Mouse (Mus musculus): ENCODE results near the gene Txn1. TPM values are rescaled to one million over a fixed set of nuclear protein-coding genes. Genes with fewer than 3 reads are reported as not detected.

The Txn1 gene
- polyA plus RNA-seq, 1 experiment: 381 TPM

DNA sequence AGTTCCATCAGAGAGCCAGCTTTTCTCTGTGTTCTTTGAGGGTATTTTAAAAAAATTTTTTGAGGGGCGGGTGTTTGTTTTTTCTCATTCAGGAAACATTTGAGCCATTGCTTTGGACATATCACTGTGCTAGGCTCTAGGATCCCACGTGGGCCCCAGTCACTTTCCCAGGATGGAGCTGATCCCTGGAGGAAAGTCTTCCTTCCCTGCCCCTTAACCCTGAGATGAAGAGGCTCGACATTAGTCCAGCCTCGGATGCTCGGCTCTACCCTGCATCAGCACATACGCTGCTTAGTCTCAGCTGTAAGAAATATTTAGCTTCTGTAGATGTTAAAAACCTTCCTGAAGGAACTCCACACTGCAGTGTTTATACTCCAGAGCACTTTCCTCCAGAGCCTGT lies 60.3 kb downstream of the Txn1 start:
- TF ChIP-seq REST (IDR thresholded peaks at IDR 0.05; ENCODE audit: insufficient read depth, insufficient read length) (no peak), SRF (IDR thresholded peaks at IDR 0.05; ENCODE audit: control insufficient read depth, insufficient read length, low read depth) (no peak), MAX (IDR thresholded peaks at IDR 0.05; ENCODE audit: low read depth) (no peak), E2F4 (IDR thresholded peaks at IDR 0.05; ENCODE audit: insufficient read depth) (no peak), TCF12 (IDR thresholded peaks at IDR 0.05; ENCODE audit: insufficient read depth, poor library complexity, severe bottlenecking) (no peak), TCF3 (IDR thresholded peaks at IDR 0.05; ENCODE audit: insufficient read length, low read depth) (no peak), CEBPB (IDR thresholded peaks at IDR 0.05; ENCODE audit: insufficient read depth, poor library complexity, severe bottlenecking) (no peak), POLR2AphosphoS2 (IDR thresholded peaks at IDR 0.05; ENCODE audit: insufficient read length, low read depth) (no peak), MYOG (IDR thresholded peaks at IDR 0.05; ENCODE audit: control insufficient read depth in 1 of 3, insufficient read depth in 1 of 3, insufficient read length in 2 of 3, low read depth in 2 of 3) (no peak), USF1 (IDR thresholded peaks at IDR 0.05; ENCODE audit: low read depth) (no peak), POLR2A (IDR thresholded peaks at IDR 0.05; ENCODE audit: insufficient read length, low read depth) (no peak), MYOD1 (IDR thresholded peaks at IDR 0.05; ENCODE audit: control insufficient read depth in 1 of 3, insufficient read length in 2 of 3, low read depth in 2 of 3) (no peak)
- Histone ChIP-seq H3K36me3 (ENCODE audit: control insufficient read depth, insufficient read depth) (peaks cover 13% of the 10 kb centered on the region), H3K79me2 (ENCODE audit: control insufficient read depth, insufficient read depth) (peaks cover 7% of the 10 kb centered on the region), H3K4me3 (no peak overlapping the region), H3K4me2 (ENCODE audit: low read depth) (no peak overlapping the region), H3ac (ENCODE audit: control insufficient read depth, insufficient read length) (no peak overlapping the region), H3K27me3 (ENCODE audit: control insufficient read depth, insufficient read depth, insufficient read length) (no peaks in the 10 kb centered on the region)

DNA sequence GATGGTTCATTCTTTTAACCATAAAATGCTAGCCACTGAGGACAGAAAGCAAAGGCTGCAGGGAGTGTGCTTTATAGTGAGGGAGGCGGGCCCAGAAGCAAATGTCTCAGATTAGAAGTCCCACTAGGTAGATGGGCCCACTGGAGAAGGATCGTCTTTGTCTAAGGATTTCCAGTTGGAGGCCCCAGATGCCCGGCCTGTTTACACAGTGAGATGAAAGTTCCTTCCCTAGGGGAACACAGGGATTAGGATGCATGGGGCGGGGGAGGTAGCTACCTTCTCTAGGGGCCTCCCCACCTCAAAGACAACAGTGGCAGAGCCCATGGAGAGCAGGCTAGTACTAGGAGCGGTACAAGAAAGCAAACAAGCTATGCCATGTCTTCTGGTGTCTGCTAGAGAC lies 61.1 kb downstream of the Txn1 start:
- Histone ChIP-seq H3K36me3 (ENCODE audit: control insufficient read depth, insufficient read depth) (peaks cover 13% of the 10 kb centered on the region), H3K4me3 (no peak overlapping the region), H3K27me3 (ENCODE audit: control insufficient read depth, insufficient read depth, insufficient read length) (no peaks in the 10 kb centered on the region), H3K4me2 (ENCODE audit: low read depth) (no peak overlapping the region), H3K79me2 (ENCODE audit: control insufficient read depth, insufficient read depth) (peaks cover 7% of the 10 kb centered on the region), H3ac (ENCODE audit: control insufficient read depth, insufficient read length) (no peak overlapping the region)
- no peak for TF ChIP-seq SRF (IDR thresholded peaks at IDR 0.05; ENCODE audit: control insufficient read depth, insufficient read length, low read depth)
- no peak for TF ChIP-seq MYOG (IDR thresholded peaks at IDR 0.05; ENCODE audit: control insufficient read depth in 1 of 3, insufficient read depth in 1 of 3, insufficient read length in 2 of 3, low read depth in 2 of 3)
- TF ChIP-seq CEBPB (IDR thresholded peaks at IDR 0.05; ENCODE audit: insufficient read depth, poor library complexity, severe bottlenecking): no peak

Other genes with a start within 250 kb of the Txn1 start
- gene Akap2, start 238.8 kb downstream of the Txn1 start, polyA plus RNA-seq (2012; fragmentation: generic; extraction: Trizol): 19.3 TPM
- 0.01 TPM for gene D630039A03Rik, start 40.1 kb downstream of the Txn1 start, polyA plus RNA-seq (2012; fragmentation: generic; extraction: Trizol)
- not detected for gene Txndc8, start 52.7 kb upstream of the Txn1 start, polyA plus RNA-seq (2012; fragmentation: generic; extraction: Trizol)